8 mouse cellular contexts compared by ENCODE assay signal in the genomic region with DNA sequence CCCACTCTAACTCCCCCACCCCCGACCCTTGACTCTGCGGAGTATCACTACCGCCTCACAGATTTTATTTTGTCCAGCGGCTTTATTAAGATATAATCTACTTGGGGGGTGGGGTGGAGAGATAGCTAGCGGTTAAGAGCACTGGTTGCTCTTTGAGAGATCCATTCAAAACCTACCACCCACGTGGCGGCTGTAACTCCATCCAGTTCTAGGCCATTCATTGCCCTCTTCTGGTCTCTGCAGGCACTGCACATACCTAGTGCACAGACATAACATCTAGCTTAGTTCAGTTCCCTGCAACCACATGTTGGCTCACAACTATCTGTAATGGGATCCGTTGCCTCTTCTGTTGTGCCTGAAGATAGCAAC. TPM values are rescaled to one million over a fixed set of nuclear protein-coding genes. Genes with fewer than 3 reads are reported as not detected.
DNase-seq lines count a peak whose midpoint lies in the region; ATAC-seq lines count a peak whose summit lies in the region.

No protein-coding gene starts in this region.

- ATAC-seq in hindbrain, embryonic 16.5 days = peak; percentile 82

- peak; percentile 78 for DNase-seq in urinary bladder, postnatal 14 days (ENCODE audit: low spot score)
- no peak for DNase-seq in urinary bladder, adult 2 months (ENCODE audit: low spot score)
- DNase-seq in cerebellum, postnatal 14 days = peak; percentile 83 to 86
- DNase-seq in gastrocnemius, adult 18-20 months (ENCODE audit: low spot score) = peak; percentile 59
- peak; percentile 79 for DNase-seq in left cerebral cortex, postnatal 4 days
- DNase-seq in mesoderm, embryonic 11.5 days (ENCODE audit: low read depth, low spot score) = peak; percentile 80
- peak; percentile 72 for DNase-seq in splenic B cell, adult 2 months (ENCODE audit: low read depth, low spot score)

- no peak overlapping the region; the same call in 1 of the 2 replicates for H3K4me3 ChIP-seq in hindbrain, embryonic 16.5 days (ENCODE audit: low read length)

- no peak overlapping the region for H3K27ac ChIP-seq in hindbrain, embryonic 16.5 days (ENCODE audit: low read depth, low read length)

- intact Hi-C loops in left cerebral cortex, postnatal 4 days (cut with DNase I) = no loop called here

- peaks cover 7% of the 10 kb centered on the region for H3K36me3 ChIP-seq in hindbrain, embryonic 16.5 days (ENCODE audit: control insufficient read depth, insufficient read depth, low read length)
- no peaks in the 10 kb centered on the region for H3K36me3 ChIP-seq in splenic B cell, adult 2 months (ENCODE audit: control insufficient read depth, insufficient read depth, low read length, poor library complexity, severe bottlenecking)

- 5% methylated on average over 8 of the region's 8 CpGs for WGBS in hindbrain, embryonic 16.5 days

- H3K9ac ChIP-seq in hindbrain, embryonic 16.5 days (ENCODE audit: low read depth, low read length) = no peak overlapping the region

- H3K27me3 ChIP-seq in hindbrain, embryonic 16.5 days (replicated peaks; ENCODE audit: control insufficient read depth, insufficient read depth, low read length) = 0 out of 2 replicates have a peak, but pooled peaks cover 2% of the 10 kb centered on the region
- no peaks in the 10 kb centered on the region for H3K27me3 ChIP-seq in splenic B cell, adult 2 months (ENCODE audit: control insufficient read depth, insufficient read depth, low read length, poor library complexity, severe bottlenecking)

- H3K4me1 ChIP-seq in hindbrain, embryonic 16.5 days (ENCODE audit: control insufficient read depth, insufficient read depth, low read depth, low read length) = peaks cover 6% of the 10 kb centered on the region; the same call in 1 of the 2 replicates

- H3K9me3 ChIP-seq in hindbrain, embryonic 16.5 days (ENCODE audit: control insufficient read depth, low read length) = no peaks in the 10 kb centered on the region

- peak overlapping the region; percentile 38 for H3K4me2 ChIP-seq in hindbrain, embryonic 16.5 days (ENCODE audit: low read length)

RNA-seq across cellular contexts. Expression of a gene that starts 27.4 kb away (rescaled TPM):
- 44.1 and 47.3 TPM in 2 replicates for polyA plus RNA-seq in urinary bladder, adult 2 months (2012; rRNA removed)
- total RNA-seq in gastrocnemius, adult 18-20 months (2021) = 1 to 10 TPM; 2.2 to 2.8 TPM
- 54.4 and 59.5 TPM in 2 replicates for polyA plus RNA-seq in hindbrain, embryonic 16.5 days (2015; fragmentation: Nextera tagmentation; extraction: Ambion mirVana)
- total RNA-seq in left cerebral cortex, postnatal 4 days (2021) = 100 to 1,000 TPM; 101 to 104 TPM

RNA-seq across cellular contexts. Expression of a gene that starts 51.8 kb away (rescaled TPM):
- 176 and 335 TPM in 2 replicates for polyA plus RNA-seq in urinary bladder, adult 2 months (2012; rRNA removed)
- total RNA-seq in gastrocnemius, adult 18-20 months (2021) = 10 to 100 TPM; 55.8 to 66.9 TPM
- 14.1 and 17.2 TPM in 2 replicates for polyA plus RNA-seq in hindbrain, embryonic 16.5 days (2015; fragmentation: Nextera tagmentation; extraction: Ambion mirVana)
- 10 to 100 TPM; 41.9 to 52.7 TPM for total RNA-seq in left cerebral cortex, postnatal 4 days (2021)

RNA-seq across cellular contexts. Expression of a gene that starts 52.9 kb away (rescaled TPM):
- polyA plus RNA-seq in urinary bladder, adult 2 months (2012; rRNA removed) = 20.4 and 20.7 TPM in 2 replicates
- 1 to 10 TPM; 2.6 to 2.9 TPM for total RNA-seq in gastrocnemius, adult 18-20 months (2021)
- 21.8 and 23.9 TPM in 2 replicates for polyA plus RNA-seq in hindbrain, embryonic 16.5 days (2015; fragmentation: Nextera tagmentation; extraction: Ambion mirVana)
- total RNA-seq in left cerebral cortex, postnatal 4 days (2021) = 10 to 100 TPM; 23.6 to 27.0 TPM

RNA-seq across cellular contexts. Expression of a gene that starts 57.2 kb away (rescaled TPM):
- 9.9 and 11.6 TPM in 2 replicates for polyA plus RNA-seq in urinary bladder, adult 2 months (2012; rRNA removed)
- total RNA-seq in gastrocnemius, adult 18-20 months (2021) = 1 to 10 TPM; 3.8 to 4.2 TPM
- 5.7 and 5.9 TPM in 2 replicates for polyA plus RNA-seq in hindbrain, embryonic 16.5 days (2015; fragmentation: Nextera tagmentation; extraction: Ambion mirVana)
- total RNA-seq in left cerebral cortex, postnatal 4 days (2021) = 10 to 100 TPM; 14.1 to 14.3 TPM

Comparison
In these comparisons a context has a peak if more than half of its experiments do, and no peak if none do; other contexts are left out.
1. RNA of a gene that starts 27.4 kb away (total RNA-seq): 101 to 104 TPM in left cerebral cortex, postnatal 4 days; 2.2 to 2.8 TPM in gastrocnemius, adult 18-20 months; every median in the first group is over 10 times any median in the second.
2. RNA of a gene that starts 52.9 kb away (total RNA-seq): 23.6 to 27.0 TPM in left cerebral cortex, postnatal 4 days; 2.6 to 2.9 TPM in gastrocnemius, adult 18-20 months; every median in the first group is over 4 times any median in the second.